ENCODE assay signal across 24 mouse cellular contexts in the genomic region with DNA sequence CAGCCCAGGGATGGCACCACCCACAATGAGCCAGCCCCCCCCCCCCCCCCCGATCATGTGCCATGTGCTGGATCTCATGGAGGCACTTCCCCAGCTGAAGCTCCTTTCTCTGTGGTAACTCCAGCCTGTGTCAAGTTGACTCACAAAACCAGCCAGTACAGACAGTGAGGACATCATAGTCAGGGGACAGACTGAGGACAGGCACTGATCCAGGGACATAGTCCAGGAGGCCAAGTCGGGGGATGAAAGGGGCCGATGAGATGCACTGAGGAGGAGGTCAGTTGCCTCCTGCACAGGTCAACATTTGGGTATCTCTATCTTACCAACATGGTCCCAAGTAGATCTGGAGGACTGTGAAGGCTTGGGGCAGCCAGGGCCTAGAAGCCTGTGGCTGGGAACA.
A peak's percentile ranks its signal among the peaks of the same experiment; 100 is the strongest.
DNase-seq lines count a peak whose midpoint lies in the region; ATAC-seq and TF ChIP-seq lines count a peak whose summit lies in the region.
"Had no signal": no experiment of that assay in that cellular context is flagged by ENCODE, and none has a peak within 500 bp of the region (broad histone marks: within the 10 kb centered on the region; RNA-seq: fewer than 3 reads in every experiment).

No protein-coding gene starts in this region.

- H3K27me3 ChIP-seq in liver, adult 2 months (ENCODE audit: control insufficient read depth, insufficient read depth, low read length) = no peaks in the 10 kb centered on the region
- no peaks in the 10 kb centered on the region for H3K27me3 ChIP-seq in liver, embryonic 11.5 days (replicated peaks; ENCODE audit: control insufficient read depth, insufficient read depth, low read length)
- no peaks in the 10 kb centered on the region for H3K27me3 ChIP-seq in liver, embryonic 14.5 days (ENCODE audit: control insufficient read depth, insufficient read depth, low read length)
- no peaks in the 10 kb centered on the region for H3K27me3 ChIP-seq in liver, postnatal 0 days (ENCODE audit: insufficient read depth, low read length)
- no peaks in the 10 kb centered on the region for H3K27me3 ChIP-seq in kidney, embryonic 15.5 days
- no peaks in the 10 kb centered on the region for H3K27me3 ChIP-seq in forebrain, embryonic 13.5 days
- H3K27me3 ChIP-seq: CH12.LX; embryonic facial prominence, embryonic 12.5 days; Patski had no signal

- H3K4me2 ChIP-seq in liver, embryonic 11.5 days = no peak overlapping the region
- H3K4me2 ChIP-seq in liver, embryonic 14.5 days (ENCODE audit: low read depth) = no peak overlapping the region
- H3K4me2 ChIP-seq in liver, postnatal 0 days (ENCODE audit: low read depth, low read length) = no peak overlapping the region
- no peak overlapping the region for H3K4me2 ChIP-seq in kidney, embryonic 15.5 days
- H3K4me2 ChIP-seq in forebrain, embryonic 13.5 days = no peak overlapping the region
- H3K4me2 ChIP-seq: embryonic facial prominence, embryonic 12.5 days had no signal

- no peak for TF ChIP-seq POLR2A in liver, adult 2 months (IDR thresholded peaks at IDR 0.05; ENCODE audit: extremely low read depth, insufficient read depth, low read length)

- TF ChIP-seq EP300 in liver, embryonic 14.5 days (IDR thresholded peaks at IDR 0.05; ENCODE audit: low read depth) = no peak
- TF ChIP-seq EP300 in liver, postnatal 0 days (IDR thresholded peaks at IDR 0.05; ENCODE audit: low read depth) = no peak

- 26% methylated on average over 2 of the region's 3 CpGs for WGBS in liver, adult 2 months
- WGBS in liver, embryonic 11.5 days = 78% methylated on average over 3 of the region's 3 CpGs
- 72% methylated on average over 3 of the region's 3 CpGs for WGBS in liver, embryonic 14.5 days (ENCODE audit: insufficient replicate concordance)
- 59% methylated on average over 2 of the region's 3 CpGs for WGBS in liver, postnatal 0 days (ENCODE audit: insufficient replicate concordance)
- 91% methylated on average over 3 of the region's 3 CpGs for WGBS in kidney, embryonic 15.5 days
- 96% methylated on average over 3 of the region's 3 CpGs for WGBS in forebrain, embryonic 13.5 days

- H3K9me3 ChIP-seq in liver, embryonic 11.5 days (ENCODE audit: control insufficient read depth, low read length) = no peaks in the 10 kb centered on the region
- no peaks in the 10 kb centered on the region for H3K9me3 ChIP-seq in liver, embryonic 14.5 days (ENCODE audit: control insufficient read depth, low read length)
- H3K9me3 ChIP-seq in liver, postnatal 0 days (ENCODE audit: low read length) = no peaks in the 10 kb centered on the region
- no peaks in the 10 kb centered on the region for H3K9me3 ChIP-seq in kidney, embryonic 15.5 days (replicated peaks)
- H3K9me3 ChIP-seq in forebrain, embryonic 13.5 days (replicated peaks) = no peaks in the 10 kb centered on the region
- H3K9me3 ChIP-seq: embryonic facial prominence, embryonic 10.5 days; embryonic facial prominence, embryonic 12.5 days had no signal

- DNase-seq in liver, adult 2 months (ENCODE audit: extremely low read depth, low read depth, low spot score) = peak; percentile 57
- no peak for DNase-seq in liver, embryonic 11.5 days (ENCODE audit: low spot score)
- DNase-seq in liver, embryonic 14.5 days (ENCODE audit: low read depth in 3 of 3, low spot score in 3 of 3) = no peak
- no peak for DNase-seq in liver
- DNase-seq in liver, postnatal 0 days = peak; percentile 31
- DNase-seq: adrenal gland, adult 8-10 months; adrenal gland, postnatal 14 days; adrenal gland, postnatal 36 days; B cell, adult 2 months; cerebellum, adult 11-12 months; cerebellum, adult 2 months; cerebellum, adult 9-10 months; cerebellum, postnatal 10 days; cerebellum, postnatal 25 days had no signal

- H3K27ac ChIP-seq in liver, adult 2 months (replicated peaks; ENCODE audit: insufficient read depth, low read depth, low read length) = no peak overlapping the region
- H3K27ac ChIP-seq in liver, embryonic 11.5 days (ENCODE audit: low read depth, low read length) = no peak overlapping the region
- no peak overlapping the region for H3K27ac ChIP-seq in liver, embryonic 14.5 days
- H3K27ac ChIP-seq in liver, postnatal 0 days (ENCODE audit: low read depth) = peak overlapping the region; percentile 35; the same call in 1 of the 2 replicates
- H3K27ac ChIP-seq in kidney, embryonic 15.5 days = no peak overlapping the region
- H3K27ac ChIP-seq in forebrain, embryonic 13.5 days = no peak overlapping the region
- H3K27ac ChIP-seq: embryonic facial prominence, embryonic 10.5 days; embryonic facial prominence, embryonic 12.5 days had no signal

- H3K9ac ChIP-seq in liver, adult 2 months (ENCODE audit: low read depth, low read length) = no peak overlapping the region
- no peak overlapping the region for H3K9ac ChIP-seq in liver, embryonic 11.5 days (ENCODE audit: low read depth, low read length)
- H3K9ac ChIP-seq in liver, embryonic 14.5 days (replicated peaks) = no peak overlapping the region
- no peak overlapping the region for H3K9ac ChIP-seq in liver, postnatal 0 days (replicated peaks)
- no peak overlapping the region for H3K9ac ChIP-seq in kidney, embryonic 15.5 days
- H3K9ac ChIP-seq in forebrain, embryonic 13.5 days = no peak overlapping the region
- H3K9ac ChIP-seq: embryonic facial prominence, embryonic 12.5 days had no signal

- TF ChIP-seq CTCF in liver, adult 2 months (IDR thresholded peaks at IDR 0.05; ENCODE audit: low read depth, low read length) = no peak
- TF ChIP-seq CTCF in liver, embryonic 14.5 days (IDR thresholded peaks at IDR 0.05; ENCODE audit: low read depth) = no peak
- no peak for TF ChIP-seq CTCF in liver, postnatal 0 days (IDR thresholded peaks at IDR 0.05; ENCODE audit: low read depth)

- no peak overlapping the region for H3K4me3 ChIP-seq in liver, adult 2 months (ENCODE audit: insufficient read depth, low read depth, low read length)
- H3K4me3 ChIP-seq in liver, embryonic 11.5 days (ENCODE audit: low read depth, low read length) = no peak overlapping the region
- no peak overlapping the region for H3K4me3 ChIP-seq in liver, embryonic 14.5 days (ENCODE audit: insufficient read depth in 1 of 2, low read depth in 2 of 2, low read length in 2 of 2)
- H3K4me3 ChIP-seq in liver, postnatal 0 days (ENCODE audit: low read depth, low read length) = no peak overlapping the region
- no peak overlapping the region for H3K4me3 ChIP-seq in kidney, embryonic 15.5 days (replicated peaks)
- no peak overlapping the region for H3K4me3 ChIP-seq in forebrain, embryonic 13.5 days
- H3K4me3 ChIP-seq: embryonic facial prominence, embryonic 10.5 days; embryonic facial prominence, embryonic 12.5 days had no signal

- no peaks in the 10 kb centered on the region for H3K36me3 ChIP-seq in liver, adult 2 months (ENCODE audit: control insufficient read depth, insufficient read depth, low read length)
- no peaks in the 10 kb centered on the region; the same call in 1 of the 2 replicates for H3K36me3 ChIP-seq in liver, embryonic 11.5 days (ENCODE audit: control insufficient read depth, insufficient read depth, low read length)
- H3K36me3 ChIP-seq in liver, embryonic 14.5 days (replicated peaks; ENCODE audit: control insufficient read depth, insufficient read depth, low read depth) = no peaks in the 10 kb centered on the region
- no peaks in the 10 kb centered on the region for H3K36me3 ChIP-seq in liver, postnatal 0 days (replicated peaks; ENCODE audit: insufficient read depth, low read length)
- peaks cover 10% of the 10 kb centered on the region; the same call in 1 of the 2 replicates for H3K36me3 ChIP-seq in kidney, embryonic 15.5 days
- H3K36me3 ChIP-seq in forebrain, embryonic 13.5 days (ENCODE audit: poor library complexity, severe bottlenecking) = peaks cover 13% of the 10 kb centered on the region; the same call in 1 of the 2 replicates
- H3K36me3 ChIP-seq: G1E had no signal

- no peak; the same call in 1 of the 2 replicates for ATAC-seq in liver, embryonic 11.5 days (replicated peaks; ENCODE audit: low FRiP score)
- ATAC-seq in liver, embryonic 14.5 days (ENCODE audit: insufficient read depth) = 0 out of 2 replicates have a peak, but pooled peaks have one; percentile 15
- peak; percentile 85 for ATAC-seq in liver, postnatal 0 days
- no peak for ATAC-seq in kidney, embryonic 15.5 days (replicated peaks; ENCODE audit: low FRiP score)
- ATAC-seq in forebrain, embryonic 13.5 days = no peak
- ATAC-seq: activated CD4-positive, CD25-positive, alpha-beta regulatory T cell, adult 4 months; CD4-positive, CD25-positive, alpha-beta regulatory T cell, adult 4 months; forebrain, embryonic 14.5 days; Patski had no signal

- H3K79me2 ChIP-seq in liver, adult 2 months (ENCODE audit: control insufficient read depth, insufficient read depth, low read length) = no peaks in the 10 kb centered on the region; the same call in 1 of the 2 replicates

- no peaks in the 10 kb centered on the region for H3K4me1 ChIP-seq in liver, adult 2 months (ENCODE audit: control insufficient read depth, insufficient read depth, low read length)
- H3K4me1 ChIP-seq in liver, embryonic 11.5 days (replicated peaks; ENCODE audit: control insufficient read depth, insufficient read depth, low read length) = no peaks in the 10 kb centered on the region
- peaks cover 0 to 20% of the 10 kb centered on the region in 2 experiments; a peak in 3 of 4 replicates for H3K4me1 ChIP-seq in liver, embryonic 14.5 days (replicated peaks; ENCODE audit: control insufficient read depth in 2 of 2, insufficient read depth in 2 of 2, low read length in 1 of 2)
- peaks cover 10% of the 10 kb centered on the region for H3K4me1 ChIP-seq in liver, postnatal 0 days (ENCODE audit: insufficient read depth)
- H3K4me1 ChIP-seq in kidney, embryonic 15.5 days = peaks cover 14% of the 10 kb centered on the region
- peaks cover 6% of the 10 kb centered on the region; the same call in 1 of the 2 replicates for H3K4me1 ChIP-seq in forebrain, embryonic 13.5 days
- H3K4me1 ChIP-seq: embryonic facial prominence, embryonic 10.5 days; embryonic facial prominence, embryonic 12.5 days had no signal

Comparison
In these comparisons a context has a peak if more than half of its experiments do, and no peak if none do; other contexts are left out.
1. DNase-seq: peak in liver, adult 2 months (single experiment) and liver, postnatal 0 days (single experiment); none in liver, embryonic 11.5 days (single experiment), liver, embryonic 14.5 days (0 of 3) and liver (single experiment).
2. ATAC-seq: peak in liver, embryonic 14.5 days (single experiment) and liver, postnatal 0 days (single experiment); none in liver, embryonic 11.5 days (single experiment), kidney, embryonic 15.5 days (single experiment) and forebrain, embryonic 13.5 days (single experiment).